Mouse (Mus musculus): ENCODE data around the gene Exog. TPM values are rescaled to one million over a fixed set of nuclear protein-coding genes. Genes with fewer than 3 reads are reported as not detected.

Exog gene
- polyA plus RNA-seq, 1 experiment from 2014 or later: 44.0 TPM

DNA sequence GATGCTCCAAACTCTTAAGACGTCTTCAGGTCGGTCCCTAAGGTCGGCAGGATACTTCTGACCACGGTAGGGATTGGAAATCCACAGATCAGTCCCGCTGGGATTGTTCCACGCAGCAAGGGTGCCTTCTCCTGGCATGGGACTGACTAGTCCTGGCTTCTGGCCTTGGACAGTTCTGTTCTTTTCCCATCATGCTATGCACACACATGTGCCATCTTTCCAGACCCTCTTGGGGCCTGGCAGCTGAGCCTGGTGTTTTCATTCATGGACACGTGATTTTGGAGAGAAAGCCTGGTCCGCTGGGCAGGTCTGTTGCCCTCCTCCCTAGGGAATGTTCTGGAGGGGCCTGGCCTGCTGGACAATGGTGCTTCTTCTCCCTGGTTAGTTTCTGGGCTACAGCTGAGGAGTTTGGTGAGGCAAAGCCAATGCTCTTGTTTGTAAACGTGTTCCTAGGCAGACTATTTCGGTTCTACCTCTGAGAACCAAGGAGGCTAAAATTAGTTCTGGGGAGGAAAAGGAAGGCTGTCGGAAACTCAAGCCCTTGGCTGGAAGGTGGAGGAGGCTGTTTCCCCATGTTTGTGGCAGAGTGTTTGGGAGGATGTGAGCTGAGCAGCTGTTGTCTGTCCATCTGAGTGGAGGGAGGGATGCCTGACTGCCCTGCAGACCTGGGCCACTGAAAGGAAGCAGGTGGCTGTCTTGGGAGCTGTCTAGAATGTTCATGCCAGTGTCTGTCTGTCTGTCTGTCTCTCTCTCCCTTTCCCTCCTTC is 35.7 kb upstream of the Exog start:
- H3K9me3 ChIP-seq (ENCODE audit: control insufficient read depth, low read length): peaks cover 5% of the 10 kb centered on the region
- ATAC-seq (replicated peaks; ENCODE audit: low FRiP score): no peak
- H3K36me3 ChIP-seq (ENCODE audit: control insufficient read depth, insufficient read depth, low read length): peaks cover 2% of the 10 kb centered on the region; the same call in 1 of the 2 replicates
- no peak overlapping the region for H3K9ac ChIP-seq (ENCODE audit: low read length)
- 91% methylated on average over 11 of the region's 11 CpGs for WGBS
- H3K4me1 ChIP-seq (replicated peaks; ENCODE audit: control insufficient read depth, insufficient read depth, low read length): peaks cover 5% of the 10 kb centered on the region; the same call in 1 of the 2 replicates
- H3K27ac ChIP-seq (ENCODE audit: low read depth, low read length): no peak overlapping the region
- DNase-seq (ENCODE audit: low spot score): no peak
- H3K4me2 ChIP-seq (ENCODE audit: low read depth, low read length, severe bottlenecking): no peak overlapping the region
- no peak overlapping the region for H3K4me3 ChIP-seq (ENCODE audit: low read depth, low read length)
- H3K27me3 ChIP-seq (ENCODE audit: control insufficient read depth, insufficient read depth, low read length): no peaks in the 10 kb centered on the region

GRCm38 (mm10) chr9:119409864-119410263 is 34.9 kb upstream of the Exog start:
- WGBS: 86% methylated on average over 5 of the region's 5 CpGs
- Histone ChIP-seq H3K27me3 (ENCODE audit: control insufficient read depth, insufficient read depth, low read length) (no peaks in the 10 kb centered on the region), H3K4me1 (replicated peaks; ENCODE audit: control insufficient read depth, insufficient read depth, low read length) (no peaks in the 10 kb centered on the region), H3K27ac (ENCODE audit: low read depth, low read length) (no peak overlapping the region), H3K9me3 (ENCODE audit: control insufficient read depth, low read length) (peaks cover 5% of the 10 kb centered on the region), H3K4me2 (ENCODE audit: low read depth, low read length, severe bottlenecking) (no peak overlapping the region), H3K4me3 (ENCODE audit: low read depth, low read length) (no peak overlapping the region), H3K36me3 (ENCODE audit: control insufficient read depth, insufficient read depth, low read length) (peaks cover 2% of the 10 kb centered on the region; the same call in 1 of the 2 replicates), H3K9ac (ENCODE audit: low read length) (no peak overlapping the region)
- DNase-seq (ENCODE audit: low spot score) (no peak), ATAC-seq (replicated peaks; ENCODE audit: low FRiP score) (no peak)

DNA sequence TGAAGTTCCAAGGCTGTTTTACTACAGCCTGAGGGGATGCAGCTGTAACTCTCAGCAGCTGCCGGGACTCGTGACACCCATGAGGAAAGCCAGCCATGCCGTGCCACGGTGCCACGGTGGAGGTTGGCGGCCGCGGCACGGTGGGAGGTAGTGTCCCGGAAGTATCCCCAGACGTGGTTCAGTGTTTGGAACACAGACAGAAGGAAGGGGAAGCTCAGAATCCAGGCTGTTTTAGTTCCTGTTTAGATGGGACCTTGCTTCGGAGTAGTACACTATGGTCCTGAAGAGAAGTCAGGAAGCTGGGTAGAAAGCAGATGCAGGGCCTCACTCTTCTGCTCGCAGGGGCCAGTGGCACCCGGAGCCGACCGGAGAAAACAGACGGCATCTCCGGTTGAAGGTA is 26.7 kb upstream of the Exog start:
- H3K4me3 ChIP-seq (ENCODE audit: low read depth, low read length): no peak overlapping the region
- H3K9me3 ChIP-seq (ENCODE audit: control insufficient read depth, low read length): peaks cover 3% of the 10 kb centered on the region
- WGBS: 94% methylated on average over 18 of the region's 18 CpGs
- DNase-seq (ENCODE audit: low spot score) (no peak), ATAC-seq (replicated peaks; ENCODE audit: low FRiP score) (no peak)
- no peaks in the 10 kb centered on the region for H3K27me3 ChIP-seq (ENCODE audit: control insufficient read depth, insufficient read depth, low read length)
- no peaks in the 10 kb centered on the region; the same call in 1 of the 2 replicates for H3K36me3 ChIP-seq (ENCODE audit: control insufficient read depth, insufficient read depth, low read length)
- no peak overlapping the region for H3K27ac ChIP-seq (ENCODE audit: low read depth, low read length)
- peaks cover 2% of the 10 kb centered on the region; the same call in 1 of the 2 replicates for H3K4me1 ChIP-seq (replicated peaks; ENCODE audit: control insufficient read depth, insufficient read depth, low read length)
- no peak overlapping the region for H3K4me2 ChIP-seq (ENCODE audit: low read depth, low read length, severe bottlenecking)
- no peak overlapping the region for H3K9ac ChIP-seq (ENCODE audit: low read length)

DNA sequence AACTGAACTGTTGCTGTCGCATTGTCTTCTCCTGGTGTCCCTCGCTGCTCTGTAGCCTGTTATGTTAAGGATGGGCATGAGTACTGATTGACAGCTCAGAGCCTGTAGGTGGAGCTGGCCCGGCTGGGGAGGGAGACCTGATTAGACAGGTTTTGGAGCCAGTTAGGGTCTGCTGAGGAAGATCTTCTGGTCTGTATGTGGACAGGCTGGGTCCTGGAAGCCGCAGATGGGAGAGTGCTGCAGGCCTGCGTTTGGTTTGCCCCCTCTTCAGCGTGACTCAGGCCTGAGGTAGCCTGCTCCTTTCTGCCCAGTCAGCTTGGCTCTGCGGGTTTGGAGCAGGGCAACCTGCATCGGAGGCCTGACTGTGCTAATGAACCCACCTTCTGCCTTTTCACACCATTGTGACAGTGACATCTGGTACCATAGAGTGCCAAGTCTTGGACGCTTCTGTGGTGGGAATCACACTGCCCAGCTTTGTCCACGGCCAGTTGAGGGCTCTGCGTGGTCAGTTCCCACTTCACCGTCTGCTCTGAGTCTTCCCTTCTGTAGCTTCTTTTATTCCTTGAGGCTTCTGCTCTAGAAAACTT is 24.8 kb upstream of the Exog start:
- peaks cover 6% of the 10 kb centered on the region; the same call in 1 of the 2 replicates for H3K4me1 ChIP-seq (replicated peaks; ENCODE audit: control insufficient read depth, insufficient read depth, low read length)
- no peak for ATAC-seq (replicated peaks; ENCODE audit: low FRiP score)
- H3K27ac ChIP-seq (ENCODE audit: low read depth, low read length): no peak overlapping the region

GRCm38 (mm10) chr9:119425217-119425975 is 19.3 kb upstream of the Exog start:
- H3K4me3 ChIP-seq (ENCODE audit: low read depth, low read length): no peak overlapping the region
- no peaks in the 10 kb centered on the region for H3K9me3 ChIP-seq (ENCODE audit: control insufficient read depth, low read length)
- H3K27me3 ChIP-seq (ENCODE audit: control insufficient read depth, insufficient read depth, low read length): no peaks in the 10 kb centered on the region
- no peak overlapping the region for H3K9ac ChIP-seq (ENCODE audit: low read length)
- no peak for ATAC-seq (replicated peaks; ENCODE audit: low FRiP score)
- DNase-seq (ENCODE audit: low spot score): no peak
- 66% methylated on average over 7 of the region's 7 CpGs for WGBS
- no peak overlapping the region for H3K4me2 ChIP-seq (ENCODE audit: low read depth, low read length, severe bottlenecking)
- no peak overlapping the region for H3K27ac ChIP-seq (ENCODE audit: low read depth, low read length)
- peaks cover 3% of the 10 kb centered on the region; the same call in 1 of the 2 replicates for H3K36me3 ChIP-seq (ENCODE audit: control insufficient read depth, insufficient read depth, low read length)
- H3K4me1 ChIP-seq (replicated peaks; ENCODE audit: control insufficient read depth, insufficient read depth, low read length): 0 out of 2 replicates have a peak, but pooled peaks cover 4% of the 10 kb centered on the region

More for the DNA sequence above, 24.8 kb upstream of the Exog start:
- WGBS: 87% methylated on average over 12 of the region's 12 CpGs
- no peak for DNase-seq (ENCODE audit: low spot score)
- Histone ChIP-seq H3K9me3 (ENCODE audit: control insufficient read depth, low read length) (no peaks in the 10 kb centered on the region), H3K36me3 (ENCODE audit: control insufficient read depth, insufficient read depth, low read length) (no peaks in the 10 kb centered on the region; the same call in 1 of the 2 replicates), H3K4me2 (ENCODE audit: low read depth, low read length, severe bottlenecking) (no peak overlapping the region), H3K9ac (ENCODE audit: low read length) (no peak overlapping the region), H3K4me3 (ENCODE audit: low read depth, low read length) (no peak overlapping the region), H3K27me3 (ENCODE audit: control insufficient read depth, insufficient read depth, low read length) (no peaks in the 10 kb centered on the region)

DNA sequence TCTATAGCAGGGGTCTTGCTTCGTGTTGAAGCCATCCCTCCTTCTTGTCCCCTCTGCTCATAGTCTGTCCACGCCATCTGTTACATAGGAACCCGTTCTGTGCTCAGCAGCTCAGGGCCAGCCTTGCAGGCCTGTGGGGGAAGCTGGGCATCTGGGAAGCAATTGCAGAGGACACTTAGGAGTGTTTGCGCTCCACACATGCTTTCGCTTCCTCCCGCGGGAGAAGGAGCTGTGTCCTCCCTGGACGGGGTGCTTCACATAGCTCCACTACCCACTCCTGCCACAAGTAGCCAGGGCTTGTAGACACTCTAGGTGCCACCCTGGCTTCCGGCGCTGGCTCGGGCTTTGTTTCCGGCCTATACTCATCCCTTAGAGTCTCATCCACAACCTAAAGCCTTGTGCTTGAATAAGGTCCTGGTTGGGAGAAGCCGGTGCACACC is 18.7 kb upstream of the Exog start:
- Histone ChIP-seq H3K27ac (ENCODE audit: low read depth, low read length) (no peak overlapping the region), H3K4me2 (ENCODE audit: low read depth, low read length, severe bottlenecking) (no peak overlapping the region)

DNA sequence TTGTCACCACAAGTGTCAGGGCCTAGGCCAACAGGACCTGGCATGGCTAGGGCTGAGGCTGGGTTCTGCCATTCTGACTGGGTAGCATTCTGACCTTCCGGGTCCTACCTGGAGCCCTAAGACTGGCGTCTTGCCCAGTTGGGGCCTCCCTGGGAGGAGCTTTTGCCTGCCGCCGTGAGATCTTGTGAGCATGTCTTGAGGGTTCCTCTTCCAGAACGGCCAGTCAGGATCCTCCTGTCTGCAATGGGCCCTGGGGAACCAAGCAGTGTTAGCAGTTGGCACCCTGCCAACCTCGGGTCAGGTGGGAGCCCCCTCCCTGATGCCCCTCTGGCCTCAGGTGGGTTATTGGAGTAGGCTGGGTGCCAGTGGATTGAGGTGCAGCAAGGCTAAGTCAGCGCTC is 18.3 kb upstream of the Exog start:
- 83% methylated on average over 7 of the region's 7 CpGs for WGBS
- H3K4me1 ChIP-seq (replicated peaks; ENCODE audit: control insufficient read depth, insufficient read depth, low read length): 0 out of 2 replicates have a peak, but pooled peaks cover 4% of the 10 kb centered on the region
- no peak overlapping the region for H3K4me2 ChIP-seq (ENCODE audit: low read depth, low read length, severe bottlenecking)
- no peak overlapping the region for H3K9ac ChIP-seq (ENCODE audit: low read length)
- no peak overlapping the region for H3K27ac ChIP-seq (ENCODE audit: low read depth, low read length)
- DNase-seq (ENCODE audit: low spot score): no peak
- no peak for ATAC-seq (replicated peaks; ENCODE audit: low FRiP score)
- no peak overlapping the region for H3K4me3 ChIP-seq (ENCODE audit: low read depth, low read length)
- H3K27me3 ChIP-seq (ENCODE audit: control insufficient read depth, insufficient read depth, low read length): no peaks in the 10 kb centered on the region
- H3K9me3 ChIP-seq (ENCODE audit: control insufficient read depth, low read length): no peaks in the 10 kb centered on the region
- peaks cover 6% of the 10 kb centered on the region; the same call in 1 of the 2 replicates for H3K36me3 ChIP-seq (ENCODE audit: control insufficient read depth, insufficient read depth, low read length)

More for the DNA sequence above, 18.7 kb upstream of the Exog start:
- Histone ChIP-seq H3K4me1 (replicated peaks; ENCODE audit: control insufficient read depth, insufficient read depth, low read length) (0 out of 2 replicates have a peak, but pooled peaks cover 4% of the 10 kb centered on the region), H3K27me3 (ENCODE audit: control insufficient read depth, insufficient read depth, low read length) (no peaks in the 10 kb centered on the region), H3K9me3 (ENCODE audit: control insufficient read depth, low read length) (no peaks in the 10 kb centered on the region), H3K9ac (ENCODE audit: low read length) (no peak overlapping the region), H3K36me3 (ENCODE audit: control insufficient read depth, insufficient read depth, low read length) (peaks cover 4% of the 10 kb centered on the region; the same call in 1 of the 2 replicates), H3K4me3 (ENCODE audit: low read depth, low read length) (no peak overlapping the region)
- 91% methylated on average over 13 of the region's 13 CpGs for WGBS
- DNase-seq (ENCODE audit: low spot score): no peak
- no peak for ATAC-seq (replicated peaks; ENCODE audit: low FRiP score)

GRCm38 (mm10) chr9:119430311-119430710 is 14.4 kb upstream of the Exog start:
- ATAC-seq (replicated peaks; ENCODE audit: low FRiP score) (peak; percentile 55), DNase-seq (ENCODE audit: low spot score) (peak; percentile 83)
- Histone ChIP-seq H3K27ac (ENCODE audit: low read depth, low read length) (no peak overlapping the region), H3K9me3 (ENCODE audit: control insufficient read depth, low read length) (no peaks in the 10 kb centered on the region), H3K4me2 (ENCODE audit: low read depth, low read length, severe bottlenecking) (no peak overlapping the region), H3K27me3 (ENCODE audit: control insufficient read depth, insufficient read depth, low read length) (no peaks in the 10 kb centered on the region), H3K36me3 (ENCODE audit: control insufficient read depth, insufficient read depth, low read length) (peaks cover 20% of the 10 kb centered on the region), H3K4me1 (replicated peaks; ENCODE audit: control insufficient read depth, insufficient read depth, low read length) (no peaks in the 10 kb centered on the region), H3K9ac (ENCODE audit: low read length) (no peak overlapping the region), H3K4me3 (ENCODE audit: low read depth, low read length) (no peak overlapping the region)
- 56% methylated on average over 7 of the region's 7 CpGs for WGBS
